9 mouse cellular contexts compared by ENCODE assay signal in the genomic region with DNA sequence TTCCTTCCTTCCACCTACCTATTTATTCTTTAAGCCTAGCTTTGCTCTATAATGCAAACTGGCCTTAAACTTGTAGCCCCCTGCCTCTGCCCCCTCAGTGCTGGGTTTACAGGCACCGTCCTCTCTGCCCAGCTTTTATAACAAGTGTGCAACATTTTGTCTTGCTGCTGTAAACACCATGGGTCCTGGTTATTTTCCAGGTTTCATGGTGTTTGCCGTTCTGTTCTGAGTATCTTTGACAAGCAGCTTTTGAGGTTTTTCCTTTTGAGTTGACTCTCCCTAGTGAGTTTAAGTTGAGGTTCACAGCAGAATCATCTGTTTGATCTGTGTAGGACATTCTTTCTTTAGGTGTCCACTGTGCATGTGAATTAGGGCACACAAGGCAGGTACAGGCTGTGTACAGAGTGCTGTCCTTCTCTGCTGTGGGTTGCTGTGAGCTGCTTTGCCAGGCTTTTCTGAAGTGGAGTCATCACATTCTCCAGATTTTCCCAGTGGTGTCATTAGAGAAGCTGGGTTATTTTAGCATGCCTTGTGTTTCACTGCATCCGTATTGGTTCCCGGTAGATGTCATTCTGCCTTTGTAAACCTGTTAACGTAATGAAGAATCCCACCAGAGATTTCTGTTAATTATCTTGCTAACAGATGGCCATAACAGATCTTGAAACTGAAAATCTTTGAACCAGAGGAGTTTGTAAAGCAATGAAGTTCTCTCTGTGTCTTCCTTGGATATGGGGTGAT. TPM values are rescaled to one million over a fixed set of nuclear protein-coding genes. Genes with fewer than 3 reads are reported as not detected.
DNase-seq lines count a peak whose midpoint lies in the region; ATAC-seq and TF ChIP-seq lines count a peak whose summit lies in the region.
"Had no signal": no experiment of that assay in that cellular context is flagged by ENCODE, and none has a peak within 500 bp of the region (broad histone marks: within the 10 kb centered on the region; RNA-seq: fewer than 3 reads in every experiment).

No protein-coding gene starts in this region.

- ATAC-seq in heart, embryonic 11.5 days (replicated peaks; ENCODE audit: insufficient number of reproducible peaks, low FRiP score, low TSS enrichment), result no peak

- H3K4me3 ChIP-seq in cerebellum, adult 2 months (replicated peaks; ENCODE audit: insufficient read depth, low read depth, low read length), result peak overlapping the region; percentile 8
- H3K4me3 ChIP-seq in heart, embryonic 11.5 days (ENCODE audit: low read depth, low read length), result no peak overlapping the region
- H3K4me3 ChIP-seq in layer of hippocampus, adult 2 months, result no peak overlapping the region

- 5% methylated on average over 5 of the region's 5 CpGs for WGBS in cerebellum, adult 2 months
- WGBS in heart, embryonic 11.5 days (ENCODE audit: insufficient replicate concordance), result 75% methylated on average over 5 of the region's 5 CpGs

- peaks cover 2% of the 10 kb centered on the region; the same call in 1 of the 2 replicates for H3K36me3 ChIP-seq in heart, embryonic 11.5 days (ENCODE audit: control insufficient read depth, insufficient read depth, low read length)

- H3K9me3 ChIP-seq in heart, embryonic 11.5 days (replicated peaks; ENCODE audit: control insufficient read depth, low read length), result 0 out of 2 replicates have a peak, but pooled peaks cover 2% of the 10 kb centered on the region

- peaks cover 36% of the 10 kb centered on the region for H3K4me1 ChIP-seq in cerebellum, adult 2 months (ENCODE audit: control insufficient read depth, insufficient read depth, low read length)
- H3K4me1 ChIP-seq in heart, embryonic 11.5 days (ENCODE audit: control insufficient read depth, insufficient read depth, low read length), result 0 out of 2 replicates have a peak, but pooled peaks cover 2% of the 10 kb centered on the region

- no peak for TF ChIP-seq CTCF in cerebellum, adult 2 months (IDR thresholded peaks at IDR 0.05; ENCODE audit: borderline replicate concordance, insufficient read depth, low read depth, low read length)
- no peak for TF ChIP-seq CTCF in layer of hippocampus, adult 2 months (conservative IDR thresholded peaks at IDR 0.05)

- H3K27ac ChIP-seq in cerebellum, adult 2 months (ENCODE audit: insufficient read depth, low read length), result peak overlapping the region; percentile 67
- peak overlapping the region; percentile 22; the same call in 1 of the 2 replicates for H3K27ac ChIP-seq in heart, embryonic 11.5 days (ENCODE audit: low read depth, low read length)
- peak overlapping the region; percentile 78 for H3K27ac ChIP-seq in layer of hippocampus, adult 2 months

- H3K9ac ChIP-seq in heart, embryonic 11.5 days (ENCODE audit: low read depth, low read length), result no peak overlapping the region

- no peak for TF ChIP-seq POLR2A in cerebellum, adult 2 months (IDR thresholded peaks at IDR 0.05; ENCODE audit: borderline replicate concordance, insufficient read depth, low read length)

- no peaks in the 10 kb centered on the region for H3K27me3 ChIP-seq in cerebellum, adult 2 months (ENCODE audit: control insufficient read depth, insufficient read depth, low read length)
- H3K27me3 ChIP-seq in heart, embryonic 11.5 days (ENCODE audit: control insufficient read depth, insufficient read depth, low read length), result no peaks in the 10 kb centered on the region
- H3K27me3 ChIP-seq: CH12.LX had no signal

- peak in 1 of 2 experiments; percentile 58 for DNase-seq in cerebellum, adult 2 months
- DNase-seq in cerebellum, adult 11-12 months, result no peak
- DNase-seq in heart, adult 8-10 months (ENCODE audit: low spot score), result no peak
- DNase-seq in layer of hippocampus, adult 2 months (ENCODE audit: low spot score in 2 of 2), result peak in 1 of 2 experiments; percentile 47
- DNase-seq in layer of hippocampus, adult 8-10 months (ENCODE audit: low spot score in 2 of 2), result no peak
- DNase-seq in brain, embryonic 18.5 days (ENCODE audit: low read depth, low spot score), result peak; percentile 14
- no peak for DNase-seq in right cerebral cortex, adult 2 months (ENCODE audit: low spot score in 2 of 2)

- H3K4me2 ChIP-seq in heart, embryonic 11.5 days, result no peak overlapping the region

RNA-seq across cellular contexts. Expression of a gene that starts 45.4 kb away (rescaled TPM):
- 24.7 and 26.1 TPM in 2 replicates for polyA plus RNA-seq in cerebellum, adult 2 months (2012; rRNA removed)
- polyA plus RNA-seq in heart, embryonic 11.5 days (2014; fragmentation: Nextera tagmentation; extraction: Ambion mirVana), result 4.9 and 5.7 TPM in 2 replicates
- total RNA-seq in heart, adult 8-10 months (2022), result 1 to 10 TPM; 4.1 to 6.8 (median 5.5) TPM
- 10 to 100 TPM; 40.3 to 44.6 TPM for total RNA-seq in layer of hippocampus, adult 2 months (2021)
- 10 to 100 TPM; 38.7 to 45.5 (median 40.4) TPM for total RNA-seq in layer of hippocampus, adult 8-10 months (2022)

RNA-seq across cellular contexts. Expression of a gene that starts 49.7 kb away (rescaled TPM):
- 22.5 and 23.3 TPM in 2 replicates for polyA plus RNA-seq in cerebellum, adult 2 months (2012; rRNA removed)
- polyA plus RNA-seq in heart, embryonic 11.5 days (2014; fragmentation: Nextera tagmentation; extraction: Ambion mirVana), result 49.4 and 50.4 TPM in 2 replicates
- total RNA-seq in heart, adult 8-10 months (2022), result 10 to 100 TPM in 2 of 4 experiments, 1 to 10 TPM in 2; 9.4 to 12.3 (median 10.8) TPM
- 10 to 100 TPM; 23.6 to 25.6 TPM for total RNA-seq in layer of hippocampus, adult 2 months (2021)
- total RNA-seq in layer of hippocampus, adult 8-10 months (2022), result 10 to 100 TPM; 20.9 to 26.0 (median 23.8) TPM

Comparison
In these comparisons a context has a peak if more than half of its experiments do, and no peak if none do; other contexts are left out.
1. H3K27ac ChIP-seq: peak in every context shown above with its lines; median percentile 78 in layer of hippocampus, adult 2 months; 67 in cerebellum, adult 2 months; 22 in heart, embryonic 11.5 days.
2. RNA of a gene that starts 45.4 kb away (total RNA-seq): 40.3 to 44.6 TPM in layer of hippocampus, adult 2 months and 38.7 to 45.5 TPM in layer of hippocampus, adult 8-10 months; 4.1 to 6.8 TPM in heart, adult 8-10 months; every median in the first group is over 4 times any median in the second.